Mouse (Mus musculus) midbrain, embryonic 15.5 days (tissue): ENCODE measurements around the gene Sh3bgrl3. TPM values are rescaled to one million over a fixed set of nuclear protein-coding genes. Genes with fewer than 3 reads are reported as not detected.

ENCODE experiments used
- ATAC-seq: fragments of 200-750 bp; cut with Nextera tagmentation; replicated peaks from 2 replicates; pipeline ENCODE4 v1.8.0; 2017; ENCODE audit warnings: moderate TSS enrichment
- H3K27ac ChIP-seq: fragments of 300-500 bp; sonication (generic); 2 replicates; pipeline ENCODE4 v1.5.1; 2015; ENCODE audit warnings: mild to moderate bottlenecking, inconsistent platforms
- H3K27me3 ChIP-seq: fragments of 300-500 bp; sonication (generic); replicated peaks from 2 replicates; pipeline ENCODE4 v1.6.1; 2015; ENCODE audit warnings: inconsistent platforms
- H3K36me3 ChIP-seq: fragments of 300-500 bp; sonication (generic); replicated peaks from 2 replicates; pipeline ENCODE4 v1.6.1; 2015; ENCODE audit warnings: inconsistent platforms
- H3K4me1 ChIP-seq: fragments of 300-500 bp; sonication (generic); 2 replicates; pipeline ENCODE4 v1.6.1; 2015; ENCODE audit warnings: inconsistent platforms
- H3K4me2 ChIP-seq: fragments of 300-500 bp; sonication (generic); 2 replicates; pipeline ENCODE4 v1.6.1; 2015; ENCODE audit warnings: inconsistent platforms, mild to moderate bottlenecking, moderate library complexity
- H3K4me3 ChIP-seq: fragments of 300-500 bp; sonication (generic); 2 replicates; pipeline ENCODE4 v1.5.1; 2015; ENCODE audit warnings: mild to moderate bottlenecking, inconsistent platforms
- H3K9ac ChIP-seq: fragments of 300-500 bp; sonication (generic); 2 replicates; pipeline ENCODE4 v1.6.1; 2015; ENCODE audit warnings: mild to moderate bottlenecking, inconsistent platforms
- H3K9me3 ChIP-seq: fragments of 300-500 bp; sonication (generic); 2 replicates; pipeline ENCODE4 v1.6.1; 2016; ENCODE audit warnings: inconsistent platforms
- WGBS: fragments of 180-500 bp; shearing (Covaris S2); methylation state at CpG from one replicate; pipeline ENCODE4 v1.1.7; 2015; ENCODE audit warnings: mixed read lengths; 5-methylcytosine and 5-hydroxymethylcytosine counted together
- polyA plus RNA-seq: library from polyadenylated mRNA; unstranded; fragments of >200 nt; fragmentation: Nextera tagmentation; extraction: Ambion mirVana; gene quantifications from 2 replicates; pipeline ENCODE4 v1.2.1, GENCODE M21; 2015

Gene Sh3bgrl3
- polyA plus RNA-seq, 1 experiment from 2014 or later = 393 TPM

- no peak overlapping the region for H3K4me2 ChIP-seq
- H3K36me3 ChIP-seq = no peaks in the 10 kb centered on the region
- H3K9me3 ChIP-seq = no peaks in the 10 kb centered on the region
- H3K9ac ChIP-seq = no peak overlapping the region
- no peak overlapping the region for H3K27ac ChIP-seq
- no peaks in the 10 kb centered on the region for H3K27me3 ChIP-seq
- ATAC-seq = no peak
- no peak overlapping the region for H3K4me3 ChIP-seq
- no peaks in the 10 kb centered on the region for H3K4me1 ChIP-seq
- WGBS = 86% methylated on average over 8 of the region's 8 CpGs
These were observed 11.6 kb downstream of the Sh3bgrl3 start for GRCm38 (mm10) chr4:134117012-134117411.

- no peak for ATAC-seq
- no peaks in the 10 kb centered on the region for H3K9me3 ChIP-seq
These were observed 12.1 kb downstream of the Sh3bgrl3 start for GRCm38 (mm10) chr4:134116501-134116900.

GRCm38 (mm10) chr4:134115215-134116144, 13.1 kb downstream of the Sh3bgrl3 start:
- 91% methylated on average over 16 of the region's 16 CpGs for WGBS
- Histone ChIP-seq H3K4me1 (no peaks in the 10 kb centered on the region), H3K4me3 (no peak overlapping the region), H3K36me3 (no peaks in the 10 kb centered on the region), H3K9me3 (no peaks in the 10 kb centered on the region), H3K4me2 (no peak overlapping the region), H3K9ac (no peak overlapping the region), H3K27ac (no peak overlapping the region), H3K27me3 (no peaks in the 10 kb centered on the region)
- ATAC-seq = no peak

More at GRCm38 (mm10) chr4:134116501-134116900, 12.1 kb downstream of the Sh3bgrl3 start:
- WGBS = 86% methylated on average over 2 of the region's 2 CpGs
- no peaks in the 10 kb centered on the region for H3K36me3 ChIP-seq
- H3K9ac ChIP-seq = no peak overlapping the region
- H3K27ac ChIP-seq = no peak overlapping the region
- no peaks in the 10 kb centered on the region for H3K4me1 ChIP-seq
- H3K27me3 ChIP-seq = no peaks in the 10 kb centered on the region
- H3K4me3 ChIP-seq = no peak overlapping the region
- H3K4me2 ChIP-seq = no peak overlapping the region

GRCm38 (mm10) chr4:134114038-134114437, 14.6 kb downstream of the Sh3bgrl3 start:
- H3K9me3 ChIP-seq = no peaks in the 10 kb centered on the region
- H3K4me1 ChIP-seq = no peaks in the 10 kb centered on the region
- H3K9ac ChIP-seq = no peak overlapping the region
- H3K36me3 ChIP-seq = no peaks in the 10 kb centered on the region
- H3K27me3 ChIP-seq = no peaks in the 10 kb centered on the region
- no peak overlapping the region for H3K4me3 ChIP-seq
- 92% methylated on average over 4 of the region's 4 CpGs for WGBS
- H3K4me2 ChIP-seq = no peak overlapping the region
- H3K27ac ChIP-seq = no peak overlapping the region
- ATAC-seq = no peak

- 46% methylated on average over 10 of the region's 10 CpGs for WGBS
- Histone ChIP-seq H3K4me3 (no peak overlapping the region), H3K27me3 (no peaks in the 10 kb centered on the region), H3K9me3 (no peaks in the 10 kb centered on the region), H3K9ac (no peak overlapping the region), H3K4me1 (no peaks in the 10 kb centered on the region), H3K4me2 (no peak overlapping the region), H3K36me3 (no peaks in the 10 kb centered on the region), H3K27ac (no peak overlapping the region)
- ATAC-seq = peak; percentile 54; the same call in 1 of the 2 replicates
These were observed 15.1 kb downstream of the Sh3bgrl3 start for GRCm38 (mm10) chr4:134113356-134113994.

- no peak for ATAC-seq
- H3K9ac ChIP-seq = no peak overlapping the region
- no peaks in the 10 kb centered on the region for H3K36me3 ChIP-seq
These were observed 16.2 kb downstream of the Sh3bgrl3 start for GRCm38 (mm10) chr4:134112403-134112802.

GRCm38 (mm10) chr4:134110653-134111052, 17.9 kb downstream of the Sh3bgrl3 start:
- 52% methylated on average over 3 of the region's 3 CpGs for WGBS
- no peaks in the 10 kb centered on the region for H3K27me3 ChIP-seq

More at GRCm38 (mm10) chr4:134112403-134112802, 16.2 kb downstream of the Sh3bgrl3 start:
- H3K27ac ChIP-seq = no peak overlapping the region
- H3K4me2 ChIP-seq = no peak overlapping the region
- WGBS = 89% methylated on average over 6 of the region's 6 CpGs
- no peaks in the 10 kb centered on the region for H3K9me3 ChIP-seq
- H3K27me3 ChIP-seq = no peaks in the 10 kb centered on the region
- no peaks in the 10 kb centered on the region for H3K4me1 ChIP-seq
- H3K4me3 ChIP-seq = no peak overlapping the region

GRCm38 (mm10) chr4:134108196-134108595, 20.4 kb downstream of the Sh3bgrl3 start:
- Histone ChIP-seq H3K4me3 (no peak overlapping the region), H3K36me3 (no peaks in the 10 kb centered on the region), H3K27me3 (no peaks in the 10 kb centered on the region), H3K9me3 (no peaks in the 10 kb centered on the region), H3K9ac (no peak overlapping the region), H3K4me2 (no peak overlapping the region), H3K4me1 (peaks cover 3% of the 10 kb centered on the region), H3K27ac (no peak overlapping the region)
- WGBS = 69% methylated on average over 5 of the region's 5 CpGs
- ATAC-seq = no peak

More at GRCm38 (mm10) chr4:134110653-134111052, 17.9 kb downstream of the Sh3bgrl3 start:
- Histone ChIP-seq H3K9me3 (no peaks in the 10 kb centered on the region), H3K4me3 (no peak overlapping the region), H3K27ac (no peak overlapping the region), H3K4me2 (no peak overlapping the region), H3K9ac (no peak overlapping the region), H3K4me1 (no peaks in the 10 kb centered on the region), H3K36me3 (no peaks in the 10 kb centered on the region)
- no peak for ATAC-seq

- Histone ChIP-seq H3K4me3 (no peak overlapping the region), H3K9ac (no peak overlapping the region), H3K27ac (no peak overlapping the region), H3K27me3 (no peaks in the 10 kb centered on the region), H3K4me1 (peaks cover 7% of the 10 kb centered on the region), H3K36me3 (no peaks in the 10 kb centered on the region), H3K9me3 (no peaks in the 10 kb centered on the region), H3K4me2 (no peak overlapping the region)
- no peak for ATAC-seq
- 85% methylated on average over 7 of the region's 7 CpGs for WGBS
These were observed 20.9 kb downstream of the Sh3bgrl3 start for GRCm38 (mm10) chr4:134107730-134108129.

- no peaks in the 10 kb centered on the region for H3K9me3 ChIP-seq
- no peak for ATAC-seq
- H3K27ac ChIP-seq = no peak overlapping the region
- WGBS = 80% methylated on average over 7 of the region's 7 CpGs
- H3K4me3 ChIP-seq = no peak overlapping the region
- peaks cover 8% of the 10 kb centered on the region for H3K4me1 ChIP-seq
- H3K27me3 ChIP-seq = no peaks in the 10 kb centered on the region
- H3K36me3 ChIP-seq = no peaks in the 10 kb centered on the region
- H3K9ac ChIP-seq = no peak overlapping the region
- H3K4me2 ChIP-seq = no peak overlapping the region
These were observed 22.5 kb downstream of the Sh3bgrl3 start for GRCm38 (mm10) chr4:134106105-134106504.

GRCm38 (mm10) chr4:134102742-134103119, 25.9 kb downstream of the Sh3bgrl3 start:
- H3K9me3 ChIP-seq = no peaks in the 10 kb centered on the region
- peak overlapping the region; percentile 39; the same call in 1 of the 2 replicates for H3K9ac ChIP-seq
- peak overlapping the region; percentile 55 for H3K4me3 ChIP-seq
- H3K4me2 ChIP-seq = peak overlapping the region; percentile 59
- H3K36me3 ChIP-seq = no peaks in the 10 kb centered on the region
- H3K27ac ChIP-seq = peak overlapping the region; percentile 14; the same call in 1 of the 2 replicates
- 2% methylated on average over 21 of the region's 21 CpGs for WGBS
- ATAC-seq = peak; percentile 73
- no peaks in the 10 kb centered on the region for H3K27me3 ChIP-seq
- H3K4me1 ChIP-seq = peaks cover 8% of the 10 kb centered on the region

- Histone ChIP-seq H3K36me3 (no peaks in the 10 kb centered on the region), H3K4me3 (peak within 1 kb of the TSS; percentile 55), H3K27me3 (no peaks in the 10 kb centered on the region), H3K9ac (peak within 1 kb of the TSS; percentile 39; the same call in 1 of the 2 replicates), H3K27ac (peak within 1 kb of the TSS; percentile 14; the same call in 1 of the 2 replicates), H3K9me3 (no peaks in the 10 kb centered on the region), H3K4me2 (peak within 1 kb of the TSS; percentile 59), H3K4me1 (peaks cover 8% of the 10 kb centered on the region)
- WGBS = 17% methylated on average over 34 of the region's 34 CpGs
- peak; percentile 98 for ATAC-seq
These were observed 26.4 kb downstream of the Sh3bgrl3 start, which contains the start of gene Ubxn11 for GRCm38 (mm10) chr4:134101979-134102741. Ubxn11 (plus strand) TSS chr4:134102570.
